12 mouse cellular contexts compared by ENCODE assay signal in the genomic region with DNA sequence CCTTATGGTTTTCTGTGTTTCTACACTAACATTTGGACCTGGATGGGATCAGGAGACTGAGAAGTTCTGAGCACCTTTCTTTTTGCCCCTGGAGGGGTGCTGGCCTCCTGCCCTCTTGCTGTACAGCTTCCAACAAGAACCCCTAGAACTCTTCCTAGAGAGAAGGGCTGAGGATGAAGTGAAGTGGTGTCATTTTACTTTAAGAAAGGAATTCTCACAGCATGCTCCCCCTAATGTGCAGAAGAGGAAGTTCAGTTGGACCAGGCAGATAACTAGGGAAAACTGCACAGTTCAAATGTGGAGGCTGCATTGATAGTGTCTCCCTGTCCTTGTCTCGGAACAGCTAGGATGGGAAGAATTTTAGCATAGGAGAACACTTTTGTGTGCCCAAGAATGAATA. TPM values are rescaled to one million over a fixed set of nuclear protein-coding genes. Genes with fewer than 3 reads are reported as not detected.
DNase-seq lines count a peak whose midpoint lies in the region; ATAC-seq and TF ChIP-seq lines count a peak whose summit lies in the region.
"Had no signal": no experiment of that assay in that cellular context is flagged by ENCODE, and none has a peak within 500 bp of the region (broad histone marks: within the 10 kb centered on the region; RNA-seq: fewer than 3 reads in every experiment).

No protein-coding gene starts in this region.

- no peak for ATAC-seq in inflammation-experienced regulatory T-cells, adult 6 months

- peaks cover 48% of the 10 kb centered on the region for H3K4me1 ChIP-seq in kidney, adult 2 months (ENCODE audit: control insufficient read depth, insufficient read depth, low read length)
- H3K4me1 ChIP-seq: megakaryocyte, embryonic 14.5 days had no signal

- H3K36me3 ChIP-seq in kidney, adult 2 months (ENCODE audit: control insufficient read depth, insufficient read depth, low read length) = no peaks in the 10 kb centered on the region

- H3K4me3 ChIP-seq in kidney, adult 2 months (ENCODE audit: insufficient read depth, low read depth, low read length) = no peak overlapping the region
- H3K4me3 ChIP-seq: megakaryocyte, embryonic 14.5 days had no signal

- whole genome bisulfite sequencing in kidney, adult 2 months = 55% methylated on average over 1 of the region's 1 CpGs

- peak; percentile 26 for DNase-seq in embryo, embryonic 10.5 days (ENCODE audit: low spot score)
- DNase-seq in embryo, embryonic 11 days = no peak
- peak; percentile 53 for DNase-seq in kidney, adult 2 months
- DNase-seq in kidney, postnatal 10 days = no peak
- DNase-seq in lung, postnatal 10 days = peak; percentile 13
- no peak for DNase-seq in lung, postnatal 36 days
- no peak for DNase-seq in layer of hippocampus, adult 11-12 months (ENCODE audit: low spot score)
- DNase-seq: cerebellum, postnatal 14 days; layer of hippocampus, postnatal 36 days; spleen, adult 18-20 months had no signal

- TF ChIP-seq POLR2A in kidney, adult 2 months (IDR thresholded peaks at IDR 0.05; ENCODE audit: low read depth, low read length) = no peak

- H3K27me3 ChIP-seq in kidney, adult 2 months (replicated peaks; ENCODE audit: control insufficient read depth, insufficient read depth, low read length) = no peaks in the 10 kb centered on the region

- peak overlapping the region; percentile 76 for H3K27ac ChIP-seq in kidney, adult 2 months (ENCODE audit: insufficient read depth, low read depth, low read length)

- peak; percentile 26; the same call in 1 of the 2 replicates for TF ChIP-seq CTCF in kidney, adult 2 months (conservative IDR thresholded peaks at IDR 0.05; ENCODE audit: insufficient read depth, insufficient read length, low read depth, low read length)

RNA-seq across cellular contexts. Expression of a gene that starts 48.4 kb away (rescaled TPM):
- polyA plus RNA-seq in kidney, adult 2 months (2012; rRNA removed) = 0.84 and 1.3 TPM in 2 replicates
- not detected for polyA plus RNA-seq in inflammation-experienced regulatory T-cells, adult 6 months (2017; shearing (Covaris generic))

Comparison
In these comparisons a context has a peak if more than half of its experiments do, and no peak if none do; other contexts are left out.
1. DNase-seq: peak in embryo, embryonic 10.5 days (single experiment), kidney, adult 2 months (single experiment) and lung, postnatal 10 days (single experiment); none in embryo, embryonic 11 days (single experiment), kidney, postnatal 10 days (single experiment), lung, postnatal 36 days (single experiment) and layer of hippocampus, adult 11-12 months (single experiment).